Mouse (Mus musculus): Measurements from ENCODE around the gene Dyrk2.

Dyrk2 gene

DNA sequence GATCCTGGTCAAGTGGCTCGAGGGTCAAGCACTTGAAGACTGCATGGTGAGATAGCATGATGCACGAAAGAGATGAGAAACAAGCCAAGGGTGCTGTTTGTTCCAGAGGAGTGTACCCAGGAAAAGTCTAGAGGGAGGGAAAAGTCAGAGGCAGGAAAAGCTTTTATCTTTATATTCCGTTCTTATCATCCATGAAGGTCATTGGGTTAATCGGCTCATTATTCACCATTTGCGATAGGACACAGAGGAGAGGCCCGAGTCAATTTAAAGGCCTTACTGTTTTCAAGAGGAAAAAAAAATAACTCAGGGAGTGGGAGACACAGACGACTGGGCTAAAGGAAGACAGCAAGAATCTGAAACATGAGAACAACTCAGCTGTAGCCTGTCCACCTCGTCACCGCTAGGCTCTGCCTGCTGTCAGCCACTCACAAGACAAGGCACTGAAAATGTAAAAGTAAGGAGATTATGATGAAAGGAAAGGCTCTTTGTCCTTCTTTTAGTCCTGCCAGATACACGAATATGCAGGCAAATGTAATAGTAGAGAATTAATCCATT is 22.9 kb downstream of the Dyrk2 start:
- no peak for DNase-seq (ENCODE audit: low spot score in 2 of 2)

DNA sequence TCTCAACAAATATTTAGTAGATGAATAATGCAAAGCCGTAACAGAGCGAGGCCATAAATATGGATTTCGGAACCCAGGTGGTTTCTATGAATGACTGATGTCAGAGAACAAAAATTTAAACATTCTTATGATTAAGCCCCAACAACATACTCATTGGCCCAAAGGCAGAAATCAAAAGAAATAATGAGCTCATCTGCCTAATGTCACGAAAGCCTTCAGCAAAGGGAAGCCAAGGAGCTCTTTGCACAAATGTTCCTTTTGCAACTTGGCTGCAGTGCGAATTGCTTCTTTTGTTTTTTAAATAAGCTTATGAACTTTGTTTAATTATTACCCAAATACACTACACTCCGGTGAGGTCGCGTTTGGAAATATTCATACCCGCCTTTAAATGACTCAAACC is 29.4 kb downstream of the Dyrk2 start:
- DNase-seq (ENCODE audit: low spot score in 2 of 2) = no peak

DNA sequence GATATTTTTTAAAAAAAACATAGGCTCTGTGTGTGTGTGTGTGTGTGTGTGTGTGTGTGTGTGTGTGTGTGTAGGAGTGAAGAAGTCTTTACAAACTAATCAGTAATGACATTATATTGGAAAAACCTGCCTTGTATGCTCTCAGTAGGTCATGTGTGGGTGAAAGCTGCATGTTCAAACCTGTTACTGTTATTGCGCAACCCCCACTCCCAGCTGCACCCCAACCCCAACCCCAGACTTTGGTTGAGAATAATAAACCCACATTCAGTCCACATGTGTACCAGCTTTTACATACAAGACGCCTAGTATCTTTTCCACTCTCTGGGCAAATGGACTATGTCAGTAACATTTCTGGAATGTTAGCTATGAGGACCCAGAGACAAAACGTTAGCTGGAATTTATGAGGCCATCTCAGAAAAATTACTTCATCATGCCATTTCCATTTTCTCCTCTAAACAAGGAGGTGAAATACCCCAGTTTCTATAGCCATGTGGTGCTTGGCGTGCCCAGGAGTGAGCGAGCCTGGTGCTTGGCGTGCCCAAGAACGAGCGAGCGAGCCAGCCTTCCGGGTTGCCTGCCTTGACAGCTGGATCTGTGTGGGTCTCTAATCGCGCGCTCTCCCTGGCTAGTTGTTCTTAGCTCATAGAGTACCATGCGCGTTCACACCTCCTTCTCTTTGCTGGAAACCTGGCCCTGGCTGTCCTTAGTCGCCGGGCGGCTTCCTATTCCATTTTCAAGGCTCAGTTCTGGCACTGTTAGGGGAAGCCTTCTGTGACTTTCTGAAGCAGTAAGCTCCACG is 30.5 kb downstream of the Dyrk2 start:
- DNase-seq (ENCODE audit: low spot score in 2 of 2) = no peak

DNA sequence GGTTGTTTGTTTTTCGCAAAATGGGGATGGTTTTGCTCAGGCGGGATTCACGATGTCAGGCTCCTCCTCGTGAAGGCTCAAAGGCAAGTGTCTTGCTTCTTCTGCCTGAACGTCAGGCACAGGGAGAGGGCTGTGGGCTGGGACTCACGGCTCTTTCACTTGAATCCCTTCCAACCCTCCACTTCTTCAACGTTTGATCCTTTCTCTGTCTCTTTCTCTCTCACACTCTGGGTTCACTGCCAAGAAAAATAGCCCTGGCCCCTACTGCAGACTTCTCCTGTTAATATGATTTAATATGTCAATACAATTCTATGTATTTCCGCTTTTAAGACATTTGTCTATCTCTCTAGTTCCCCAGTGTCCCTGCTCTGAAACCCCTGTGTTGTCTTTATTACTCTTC is 32.4 kb downstream of the Dyrk2 start:
- DNase-seq (ENCODE audit: low spot score in 2 of 2) = no peak

DNA sequence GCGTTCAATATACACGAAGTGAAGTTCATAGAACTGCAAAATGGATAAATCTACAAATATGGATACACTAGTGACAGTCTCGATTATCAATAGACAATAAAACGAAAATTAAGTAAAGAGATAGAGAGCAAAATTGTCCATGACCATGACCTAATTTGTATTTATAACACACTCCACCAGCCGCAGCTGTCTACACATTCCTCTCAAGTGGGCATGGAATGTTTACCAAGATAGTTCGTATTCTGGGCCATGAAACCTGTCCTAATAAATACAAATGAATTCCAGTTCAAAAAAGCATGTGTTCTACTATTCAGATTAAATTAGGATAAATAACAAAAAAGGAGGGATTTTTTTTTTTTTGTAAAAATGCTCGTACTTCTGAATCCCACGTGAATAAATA is 38.8 kb downstream of the Dyrk2 start:
- no peak for DNase-seq (ENCODE audit: low spot score in 2 of 2)

DNA sequence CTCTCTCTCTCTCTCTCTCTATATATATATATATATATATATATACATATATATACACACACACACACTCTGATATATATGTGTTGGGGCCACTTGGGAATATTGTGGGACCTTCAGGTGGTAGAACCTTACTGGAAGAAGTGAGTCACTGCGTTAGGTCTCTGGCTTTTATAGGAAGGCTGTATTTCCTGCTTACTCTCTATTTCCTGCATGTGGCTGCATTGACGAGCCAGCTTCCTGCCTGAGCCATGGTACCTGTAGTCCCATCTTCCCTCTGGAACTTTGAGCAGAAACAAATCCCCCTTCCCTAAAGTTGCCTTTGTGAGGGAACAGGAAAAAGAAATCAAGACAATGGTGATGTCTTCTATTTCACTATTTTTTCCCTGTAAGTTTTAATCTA is 40.4 kb downstream of the Dyrk2 start:
- no peak for DNase-seq (ENCODE audit: low spot score in 2 of 2)

DNA sequence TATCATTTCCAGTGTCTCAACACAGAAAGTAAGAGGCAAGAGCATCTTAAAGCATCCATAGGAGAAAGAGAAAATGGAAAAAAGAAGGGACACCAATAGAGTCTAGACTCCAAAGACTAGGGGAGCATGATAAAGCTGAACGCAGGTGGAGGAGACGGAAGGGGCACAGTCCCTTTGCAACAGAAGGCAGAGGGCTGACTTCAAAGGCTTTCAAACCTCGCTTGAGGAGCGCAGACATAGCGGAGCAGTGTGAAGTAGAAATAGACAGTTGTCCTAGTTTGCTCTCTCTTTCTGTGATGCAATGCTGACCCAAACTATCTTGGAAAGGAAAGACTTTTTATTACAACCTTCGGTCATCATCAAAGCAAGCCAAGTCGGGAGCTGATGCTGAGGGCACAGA is 42.9 kb downstream of the Dyrk2 start:
- DNase-seq (ENCODE audit: low spot score in 2 of 2) = peak; percentile 58 to 65

DNA sequence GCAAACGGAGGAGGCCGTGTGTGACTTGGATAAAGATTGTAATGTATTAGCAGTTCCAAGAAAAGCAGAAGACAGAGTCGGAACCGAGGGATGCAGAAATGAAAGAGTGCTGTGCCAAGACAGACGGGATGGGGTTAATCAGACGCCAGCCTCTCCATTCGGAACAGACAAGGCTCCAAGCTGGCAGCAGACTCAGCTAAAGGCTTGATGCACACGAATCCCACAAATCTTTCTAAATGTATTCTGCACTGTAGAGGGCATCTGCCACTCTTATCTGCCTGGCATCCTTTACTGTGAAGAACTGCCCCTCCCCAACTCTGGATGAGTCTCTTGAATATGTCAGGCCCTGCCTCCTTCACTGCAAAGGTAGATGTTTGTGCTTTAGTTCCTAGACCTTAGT is 45.2 kb downstream of the Dyrk2 start:
- no peak for DNase-seq (ENCODE audit: low spot score in 2 of 2)

DNA sequence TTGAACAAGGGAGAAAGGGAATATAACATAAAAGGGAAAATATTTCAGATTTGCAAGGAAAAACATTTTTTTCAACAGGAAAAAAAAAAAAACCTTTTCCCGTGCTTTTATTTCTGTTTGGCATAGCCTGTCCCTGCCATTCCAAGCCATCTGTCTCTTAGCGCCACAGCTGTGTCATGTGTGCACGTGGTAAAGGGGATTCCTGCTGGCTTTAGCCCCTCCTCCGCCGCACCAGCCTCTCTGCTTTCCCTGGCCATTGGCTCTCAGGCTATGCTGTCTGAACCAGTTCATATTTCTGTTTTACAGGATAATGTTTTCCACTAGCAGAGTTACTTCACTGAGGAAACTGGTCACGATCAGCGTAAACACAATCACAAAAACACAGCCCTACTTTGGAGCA is 49.1 kb downstream of the Dyrk2 start:
- no peak for DNase-seq (ENCODE audit: low spot score in 2 of 2)

DNA sequence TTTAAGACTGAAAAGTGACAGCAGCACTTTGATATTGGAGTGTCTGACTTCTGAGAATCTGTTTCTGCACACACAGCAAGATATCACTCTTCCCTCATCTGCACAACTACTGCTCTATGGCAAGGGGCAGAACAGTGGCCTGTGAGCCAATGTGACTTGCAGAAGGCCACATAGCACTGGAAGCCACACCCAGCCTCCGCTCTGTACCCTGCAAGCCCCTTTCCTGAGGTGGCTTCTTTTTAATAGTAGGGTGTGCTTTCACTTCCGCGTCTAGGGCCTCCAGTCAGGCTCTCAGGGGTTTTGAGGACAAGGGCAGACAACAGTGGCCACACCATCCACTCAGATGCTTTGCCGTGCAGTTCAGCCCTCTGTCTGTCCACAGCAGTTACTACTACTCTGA is 50.2 kb downstream of the Dyrk2 start:
- DNase-seq (ENCODE audit: low spot score in 2 of 2) = no peak

DNA sequence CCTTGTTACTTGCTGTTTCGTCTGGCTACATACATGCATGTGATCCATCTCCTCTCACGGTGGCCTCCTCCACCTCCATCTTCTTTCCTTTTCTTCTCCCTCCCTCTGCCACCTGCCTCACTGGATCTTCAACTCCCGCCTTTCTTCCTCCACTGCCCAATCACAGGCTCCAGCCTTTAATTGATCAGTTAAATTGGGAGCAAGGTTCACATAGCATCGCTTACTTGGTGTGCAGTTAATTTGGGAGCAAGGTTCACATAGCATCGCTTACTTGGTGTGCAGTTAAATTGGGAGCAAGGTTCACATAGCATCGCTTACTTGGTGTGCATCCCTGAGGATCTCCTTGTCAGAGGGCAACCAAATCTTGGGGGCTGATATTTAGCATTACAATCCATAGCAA is 52.9 kb downstream of the Dyrk2 start:
- DNase-seq (ENCODE audit: low spot score in 2 of 2) = no peak

DNA sequence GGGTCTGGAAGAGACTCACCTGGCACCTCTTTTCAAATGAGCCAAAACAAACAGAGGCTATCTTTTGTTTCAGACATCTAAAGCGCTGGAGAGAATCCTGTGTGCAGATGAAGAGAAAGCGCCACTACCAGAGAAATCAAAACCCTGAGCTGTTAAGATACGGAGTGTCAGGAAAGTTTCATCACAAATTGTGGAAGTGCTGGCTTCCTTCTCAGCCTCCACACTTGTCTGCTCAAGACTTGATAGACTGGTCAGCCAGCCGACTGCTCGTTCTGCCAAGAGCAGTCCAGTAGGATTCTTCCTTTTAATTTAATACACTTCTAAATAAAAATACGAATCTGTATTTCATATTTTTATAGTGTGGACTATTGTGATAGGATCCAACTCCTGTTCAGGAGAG is 58.1 kb downstream of the Dyrk2 start:
- DNase-seq (ENCODE audit: low spot score in 2 of 2) = no peak

DNA sequence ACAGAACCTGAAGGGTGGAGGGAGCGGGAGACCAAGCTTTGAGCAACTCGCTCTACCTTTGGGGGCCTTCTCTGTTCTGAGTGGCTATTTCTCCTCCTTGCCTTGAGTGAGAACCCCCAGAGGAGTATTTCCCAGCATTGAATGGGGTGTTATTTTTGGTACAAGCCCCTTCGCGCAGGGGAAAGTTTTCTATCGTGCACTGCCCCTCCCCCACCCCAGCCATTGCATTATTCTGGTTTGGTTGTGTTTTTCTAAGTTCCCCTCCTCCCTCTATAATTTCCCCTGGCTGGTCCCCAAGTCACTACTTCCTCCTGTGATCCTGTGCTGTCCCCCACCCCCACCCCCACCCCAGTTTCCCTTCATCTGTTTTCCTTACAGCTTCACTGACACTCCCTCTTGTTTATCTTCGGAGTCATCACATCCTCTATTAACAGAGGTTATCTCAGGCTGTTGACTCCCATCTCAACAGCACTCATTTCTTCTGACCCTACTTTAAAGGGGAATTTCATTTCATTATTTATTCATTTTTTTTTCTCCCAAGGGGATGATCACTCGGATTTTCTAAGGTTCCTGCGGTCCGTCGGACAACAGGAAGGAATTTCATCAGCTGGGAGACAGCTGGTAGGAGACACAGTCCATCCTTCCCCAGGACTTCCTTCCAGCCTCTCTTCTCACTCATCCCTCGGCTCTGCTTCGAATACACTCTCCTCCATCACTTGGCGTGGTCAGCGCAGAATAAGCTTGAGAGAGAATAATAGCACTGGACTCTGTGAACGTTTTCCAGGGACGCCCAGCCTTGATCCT is 58.9 kb downstream of the Dyrk2 start:
- DNase-seq (ENCODE audit: low spot score in 2 of 2) = no peak
